Mouse (Mus musculus) spleen, adult 2 months (tissue): ENCODE data around the gene Sf3b2. TPM values are rescaled to one million over a fixed set of nuclear protein-coding genes. Genes with fewer than 3 reads are reported as not detected.
A peak's percentile ranks its signal among the peaks of the same experiment; 100 is the strongest.

Experiments used
- DNase-seq, 2 experiments: peaks; one replicate each; pipeline versions ENCODE4 v3.0.0 to v3.0.0-alpha.2; 2012 to 2021; ENCODE audit warnings: low spot score in 2 of 2, low read depth in 1 of 2
- H3K27ac ChIP-seq: fragments of 200-500 bp; 2 replicates; pipeline ENCODE4 v1.5.1; 2012; ENCODE audit warnings: low read length, inconsistent platforms; ENCODE audit not compliant: insufficient read depth
- H3K27me3 ChIP-seq: fragments of 200-500 bp; 2 replicates; pipeline ENCODE4 v1.6.1; 2012; ENCODE audit warnings: mild to moderate bottlenecking, moderate library complexity, low read length, inconsistent platforms; ENCODE audit not compliant: control insufficient read depth, insufficient read depth
- H3K36me3 ChIP-seq: fragments of 200-500 bp; 2 replicates; pipeline ENCODE4 v1.6.1; 2012; ENCODE audit warnings: mild to moderate bottlenecking, low read length, inconsistent platforms; ENCODE audit not compliant: control insufficient read depth, insufficient read depth
- H3K4me1 ChIP-seq: fragments of 200-500 bp; 2 replicates; pipeline ENCODE4 v1.6.1; 2011; ENCODE audit warnings: inconsistent platforms; ENCODE audit not compliant: control insufficient read depth, insufficient read depth, insufficient read length
- H3K4me3 ChIP-seq: fragments of 200-500 bp; 2 replicates; pipeline ENCODE4 v1.5.1; 2011; ENCODE audit warnings: mild to moderate bottlenecking, inconsistent platforms; ENCODE audit not compliant: insufficient read depth, insufficient read length; ENCODE audit errors: extremely low read depth
- CTCF ChIP-seq: fragments of 200-500 bp; IDR thresholded peaks from 2 replicates; pipeline ENCODE4 v1.5.1; 2011; ENCODE audit warnings: mild to moderate bottlenecking, inconsistent platforms; ENCODE audit not compliant: insufficient read depth, insufficient read length, insufficient replicate concordance; ENCODE audit errors: extremely low read depth
- POLR2A ChIP-seq: fragments of 200-500 bp; IDR thresholded peaks from 2 replicates; pipeline ENCODE4 v1.6.1; 2011; ENCODE audit warnings: low read depth, low read length, inconsistent platforms
- WGBS: fragments of 180-500 bp; shearing (Covaris S2); methylation state at CpG from one replicate; pipeline ENCODE4 v1.1.7; 2018; 5-methylcytosine and 5-hydroxymethylcytosine counted together
- polyA plus RNA-seq: library from polyadenylated mRNA; depleted of rRNA; stranded (reverse); fragments of >200 nt; gene quantifications from 2 replicates; pipeline ENCODE4 v1.2.3, GENCODE M21; 2012

Gene Sf3b2
- polyA plus RNA-seq, 1 experiment: 117 TPM

DNA sequence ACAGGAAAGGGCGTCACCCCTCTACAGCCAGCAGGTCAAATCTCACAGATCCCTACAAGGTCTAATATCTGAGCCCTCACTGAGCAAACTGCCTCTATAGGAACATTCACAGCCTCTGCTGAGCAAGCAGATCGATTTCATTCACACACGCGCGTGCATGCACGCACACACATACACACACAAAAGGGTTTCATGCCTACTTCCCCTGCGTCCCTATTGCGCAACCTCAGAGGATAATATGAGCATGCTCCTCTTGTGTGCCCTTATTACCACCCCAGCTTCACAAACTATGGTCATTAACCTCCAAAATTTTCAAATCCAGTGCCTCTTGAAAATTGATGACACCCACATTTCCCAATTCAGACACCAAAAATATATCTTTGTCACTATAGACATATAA lies 17.9 kb upstream of the Sf3b2 start:
- no peak for TF ChIP-seq CTCF
- no peak for TF ChIP-seq POLR2A
- H3K27me3 ChIP-seq: no peaks in the 10 kb centered on the region
- WGBS: 69% methylated on average over 8 of the region's 8 CpGs
- H3K4me3 ChIP-seq: no peak overlapping the region
- H3K27ac ChIP-seq: no peak overlapping the region
- no peaks in the 10 kb centered on the region for H3K4me1 ChIP-seq
- no peaks in the 10 kb centered on the region for H3K36me3 ChIP-seq
- DNase-seq: no peak

DNA sequence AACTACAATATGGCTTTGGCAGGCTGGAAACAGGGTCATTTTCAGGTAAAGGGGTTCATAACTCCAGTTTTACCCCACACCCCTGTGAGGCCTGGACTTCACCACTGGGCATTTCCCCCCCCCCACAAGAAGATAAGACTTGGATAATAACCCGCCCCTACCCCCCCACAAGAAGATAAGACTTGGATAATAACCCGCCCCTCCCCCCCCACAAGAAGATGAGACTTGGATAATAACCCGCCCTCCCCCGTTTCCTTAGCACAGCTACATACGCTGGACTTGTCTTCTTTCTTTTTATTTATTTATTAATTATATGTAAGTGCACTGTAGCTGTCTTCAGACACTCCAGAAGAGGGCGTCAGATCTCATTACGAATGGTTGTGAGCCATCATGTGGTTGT lies 13.8 kb upstream of the Sf3b2 start:
- Histone ChIP-seq H3K4me1 (peaks cover 2% of the 10 kb centered on the region; the same call in 1 of the 2 replicates), H3K4me3 (no peak overlapping the region), H3K36me3 (no peaks in the 10 kb centered on the region), H3K27me3 (peaks cover 2% of the 10 kb centered on the region), H3K27ac (no peak overlapping the region)
- 78% methylated on average over 7 of the region's 7 CpGs for WGBS
- TF ChIP-seq POLR2A (no peak), CTCF (no peak)
- DNase-seq: no peak

DNA sequence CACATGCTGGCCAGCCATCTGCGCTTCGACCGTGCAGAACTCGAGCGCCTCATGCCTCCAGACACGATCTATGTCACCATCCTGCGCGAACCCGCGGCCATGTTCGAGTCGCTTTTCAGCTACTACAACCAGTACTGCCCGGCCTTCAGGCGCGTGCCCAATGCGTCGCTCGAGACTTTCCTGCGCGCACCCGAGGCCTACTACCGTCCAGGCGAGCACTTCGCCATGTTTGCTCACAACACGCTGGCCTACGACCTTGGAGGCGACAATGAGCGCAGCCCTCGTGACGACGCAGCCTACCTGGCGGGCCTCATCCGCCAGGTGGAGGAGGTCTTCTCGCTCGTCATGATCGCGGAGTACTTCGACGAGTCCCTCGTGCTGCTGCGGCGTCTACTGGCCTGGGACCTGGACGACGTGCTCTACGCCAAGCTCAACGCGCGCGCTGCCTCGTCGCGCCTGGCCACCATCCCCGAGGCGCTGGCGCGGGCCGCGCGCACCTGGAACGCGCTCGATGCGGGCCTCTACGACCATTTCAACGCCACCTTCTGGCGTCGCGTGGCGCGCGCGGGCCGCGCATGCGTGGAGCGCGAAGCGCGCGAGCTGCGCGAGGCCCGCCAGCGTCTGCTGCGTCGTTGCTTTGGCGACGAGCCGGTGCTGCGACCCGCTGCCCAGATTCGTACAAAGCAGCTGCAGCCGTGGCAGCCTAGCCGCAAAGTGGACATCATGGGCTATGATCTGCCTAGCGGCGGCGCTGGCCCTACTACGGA lies 11.9 kb upstream of the Sf3b2 start:
- no peak for DNase-seq
- Histone ChIP-seq H3K27me3 (peaks cover 2% of the 10 kb centered on the region), H3K27ac (no peak overlapping the region), H3K36me3 (no peaks in the 10 kb centered on the region), H3K4me3 (no peak overlapping the region), H3K4me1 (peaks cover 2% of the 10 kb centered on the region; the same call in 1 of the 2 replicates)
- 63% methylated on average over 98 of the region's 98 CpGs for WGBS
- TF ChIP-seq CTCF (no peak), POLR2A (no peak)

DNA sequence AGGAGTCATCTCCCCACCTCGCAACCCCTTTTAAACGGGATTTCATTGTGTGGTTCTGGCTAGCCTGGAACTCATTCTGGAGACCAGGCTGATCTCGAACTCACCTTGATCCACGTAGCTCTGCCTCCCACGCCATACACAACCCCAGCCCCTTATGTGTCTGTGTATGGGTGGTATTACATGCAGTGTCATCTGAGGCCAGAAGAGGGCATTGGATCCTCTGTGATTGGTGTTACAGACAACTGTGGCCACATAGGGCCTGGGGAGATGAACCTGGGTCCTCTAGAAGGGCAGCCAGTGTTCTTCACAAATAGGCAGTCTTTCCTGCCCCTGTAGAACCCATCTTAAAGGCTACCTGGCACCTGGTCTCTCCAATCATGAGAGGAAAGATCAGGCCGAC lies 11.0 kb upstream of the Sf3b2 start:
- H3K4me1 ChIP-seq: peaks cover 2% of the 10 kb centered on the region; the same call in 1 of the 2 replicates
- DNase-seq: no peak
- peaks cover 2% of the 10 kb centered on the region for H3K27me3 ChIP-seq
- no peaks in the 10 kb centered on the region for H3K36me3 ChIP-seq
- H3K4me3 ChIP-seq: no peak overlapping the region
- WGBS: 85% methylated on average over 6 of the region's 6 CpGs
- TF ChIP-seq CTCF: peak; percentile 8; the same call in 1 of the 2 replicates
- TF ChIP-seq POLR2A: no peak
- H3K27ac ChIP-seq: no peak overlapping the region

DNA sequence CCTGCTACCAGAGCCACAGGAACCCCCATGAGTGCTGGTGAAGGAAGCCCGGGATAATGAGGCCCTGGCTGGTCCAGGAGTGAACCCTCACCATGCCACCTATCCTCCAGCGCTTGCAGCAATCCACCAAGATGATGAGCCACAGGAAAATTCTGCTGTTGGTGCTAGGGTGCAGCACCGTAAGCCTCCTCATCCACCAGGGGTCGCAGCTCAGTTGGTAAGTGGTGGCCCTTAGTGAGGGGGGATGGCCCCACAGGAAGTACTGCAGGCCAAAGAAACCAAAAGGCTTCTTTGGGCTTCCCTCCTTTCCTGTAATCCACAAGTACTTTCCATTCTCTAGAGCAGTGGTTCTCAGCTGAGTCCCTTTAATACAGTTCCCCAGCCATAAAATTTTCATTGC lies 7.2 kb upstream of the Sf3b2 start:
- Histone ChIP-seq H3K4me1 (peaks cover 2% of the 10 kb centered on the region; the same call in 1 of the 2 replicates), H3K27me3 (peaks cover 1% of the 10 kb centered on the region), H3K36me3 (no peaks in the 10 kb centered on the region), H3K27ac (no peak overlapping the region), H3K4me3 (no peak overlapping the region)
- peak; percentile 52 to 75 for DNase-seq
- 6% methylated on average over 4 of the region's 4 CpGs for WGBS
- TF ChIP-seq CTCF: peak; percentile 68; the same call in 1 of the 2 replicates
- TF ChIP-seq POLR2A: no peak

DNA sequence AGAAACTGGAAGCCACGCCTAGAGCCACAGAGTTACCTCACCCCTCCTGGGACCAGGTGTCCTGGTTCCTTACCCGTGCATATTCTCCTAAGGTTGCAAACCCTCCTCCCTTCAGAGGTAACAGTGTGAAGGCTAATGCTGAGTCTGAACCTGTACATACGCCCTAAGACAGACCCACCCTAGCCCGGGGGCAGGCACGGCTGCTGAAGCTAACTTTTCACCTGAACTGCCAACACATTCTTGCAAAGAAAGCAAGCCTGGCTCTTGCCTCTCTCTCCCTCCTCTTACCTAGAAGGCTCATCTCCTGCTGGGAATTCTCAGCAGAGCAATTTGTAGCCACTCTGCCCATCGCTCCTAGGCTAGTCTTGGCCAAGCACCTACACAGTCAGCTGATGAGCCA lies 5.3 kb upstream of the Sf3b2 start:
- DNase-seq: no peak
- Histone ChIP-seq H3K36me3 (no peaks in the 10 kb centered on the region), H3K4me1 (no peaks in the 10 kb centered on the region), H3K27ac (no peak overlapping the region), H3K4me3 (no peak overlapping the region), H3K27me3 (no peaks in the 10 kb centered on the region; the same call in 1 of the 2 replicates)
- 74% methylated on average over 6 of the region's 6 CpGs for WGBS
- TF ChIP-seq POLR2A: no peak
- no peak for TF ChIP-seq CTCF

DNA sequence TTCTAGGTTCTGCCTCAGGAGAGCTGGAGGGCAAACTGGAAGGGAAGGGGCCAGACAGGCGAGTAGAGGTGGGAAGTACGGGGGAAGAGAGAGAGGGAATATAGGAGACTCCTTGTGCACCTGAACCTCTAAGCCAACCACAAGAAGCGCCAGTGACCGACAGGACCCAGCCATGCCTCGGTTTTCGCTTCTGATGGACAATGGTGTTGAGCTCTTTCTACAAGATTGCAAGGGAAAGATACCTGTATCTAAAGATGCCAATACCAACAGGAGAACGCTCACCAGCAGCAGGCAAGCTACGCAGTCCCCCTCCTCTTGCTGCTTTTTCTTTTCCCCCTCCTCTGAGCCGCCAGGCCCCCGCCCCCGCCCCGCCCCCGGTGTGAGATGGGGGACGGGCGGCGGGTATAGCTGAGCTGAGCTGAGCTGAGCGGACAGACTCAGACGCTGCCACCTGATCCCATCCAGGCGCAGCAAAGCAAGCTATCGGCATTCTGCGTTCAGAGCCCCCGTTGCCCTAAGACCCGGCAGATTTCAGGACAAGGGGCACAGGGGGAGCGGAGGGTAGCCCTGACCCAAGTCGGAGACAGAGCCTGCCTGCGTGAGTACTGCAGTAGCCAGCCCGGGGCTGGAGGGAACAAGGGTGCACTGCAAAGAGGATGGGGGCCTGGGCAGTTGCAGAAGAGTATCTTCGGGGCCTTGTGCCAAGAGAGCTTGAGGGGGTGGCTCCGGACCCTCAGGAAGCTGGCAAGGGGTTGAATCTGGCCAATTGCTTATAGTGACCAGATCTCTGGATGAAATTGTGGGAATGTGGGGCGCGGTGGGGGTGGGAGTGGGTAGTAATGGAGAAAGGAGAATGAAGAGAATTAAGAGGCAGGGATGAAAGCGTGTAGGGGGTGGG lies 2.9 kb upstream of the Sf3b2 start, which contains the start of gene Gal3st3:
TSS of gene Gal3st3 (plus strand) at position 429 of the 898 bp plus-strand sequence.
- H3K4me3 ChIP-seq: no peak within 1 kb of the TSS
- peaks cover 4% of the 10 kb centered on the region; the same call in 1 of the 2 replicates for H3K4me1 ChIP-seq
- H3K36me3 ChIP-seq: no peaks in the 10 kb centered on the region; the same call in 1 of the 2 replicates
- 52% methylated on average over 27 of the region's 32 CpGs for WGBS
- no peak for DNase-seq
- H3K27ac ChIP-seq: no peak within 1 kb of the TSS
- no peaks in the 10 kb centered on the region for H3K27me3 ChIP-seq
- no peak for TF ChIP-seq CTCF
- no peak for TF ChIP-seq POLR2A
